ENCODE assay signal across 14 mouse cellular contexts in the genomic region with DNA sequence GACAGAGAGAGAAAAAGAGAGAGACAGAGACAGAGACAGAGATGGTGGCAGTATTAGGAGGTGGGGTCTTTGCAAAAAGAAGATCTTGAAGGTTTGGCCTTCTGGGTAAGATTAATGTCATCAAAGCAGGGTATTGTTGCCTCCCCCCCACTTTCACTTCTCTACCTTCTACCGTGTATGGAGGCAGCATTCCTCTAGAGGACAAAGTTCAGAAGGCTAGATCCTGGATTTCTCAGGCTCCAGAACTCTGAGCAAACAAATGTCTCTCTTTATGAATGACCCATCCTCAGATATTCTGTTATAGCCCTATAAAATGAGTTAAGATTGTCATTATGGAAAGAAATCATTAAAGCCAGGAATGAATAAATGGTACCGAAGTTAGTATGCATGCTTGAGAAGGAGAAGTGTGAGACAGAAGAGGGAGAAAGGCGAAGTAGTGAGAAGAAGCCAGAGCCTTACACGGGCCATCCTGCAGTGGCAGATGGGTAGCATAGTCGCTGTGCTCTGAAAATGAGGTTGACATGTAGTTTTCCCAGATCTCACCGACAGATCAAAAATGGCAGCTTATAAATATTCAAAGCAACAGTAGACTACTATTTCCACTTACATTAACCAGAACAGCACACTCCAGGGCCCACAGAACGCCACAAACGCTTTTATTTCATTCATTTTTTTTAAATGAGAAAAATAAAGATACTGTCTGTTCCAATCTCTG.
"Had no signal": no experiment of that assay in that cellular context is flagged by ENCODE, and none has a peak within 500 bp of the region (broad histone marks: within the 10 kb centered on the region; RNA-seq: fewer than 3 reads in every experiment).

No protein-coding gene starts in this region.

- H3K27me3 ChIP-seq: limb, embryonic 12.5 days; liver, embryonic 13.5 days; lung, embryonic 15.5 days; megakaryocyte, embryonic 14.5 days; midbrain, embryonic 12.5 days had no signal

- ATAC-seq: liver, postnatal 0 days had no signal

- H3K9ac ChIP-seq: limb, embryonic 12.5 days; liver, embryonic 13.5 days; liver, postnatal 0 days; lung, embryonic 15.5 days; midbrain, embryonic 12.5 days had no signal

- DNase-seq: kidney, postnatal 10 days; kidney, postnatal 4 days; liver; liver, embryonic 13.5 days; liver, postnatal 0 days; lung, postnatal 14 days; right cerebral cortex, postnatal 14 days; thymus, postnatal 36 days had no signal

- H3K4me3 ChIP-seq: layer of hippocampus, adult 2 months; limb, embryonic 12.5 days; liver, embryonic 13.5 days; lung, embryonic 15.5 days; megakaryocyte, embryonic 14.5 days; midbrain, embryonic 12.5 days had no signal

- H3K9me3 ChIP-seq: limb, embryonic 12.5 days; liver, embryonic 13.5 days; lung, embryonic 15.5 days; megakaryocyte, embryonic 14.5 days; midbrain, embryonic 12.5 days had no signal

- H3K27ac ChIP-seq: layer of hippocampus, adult 2 months; limb, embryonic 12.5 days; liver, embryonic 13.5 days; lung, embryonic 15.5 days; macrophage; midbrain, embryonic 12.5 days had no signal

- H3K4me2 ChIP-seq: limb, embryonic 12.5 days; liver, embryonic 13.5 days; lung, embryonic 15.5 days; midbrain, embryonic 12.5 days had no signal

- H3K4me1 ChIP-seq: limb, embryonic 12.5 days; liver, embryonic 13.5 days; lung, embryonic 15.5 days had no signal

- H3K36me3 ChIP-seq: limb, embryonic 12.5 days; liver, embryonic 13.5 days; lung, embryonic 15.5 days; midbrain, embryonic 12.5 days had no signal
